Mouse (Mus musculus) urinary bladder, postnatal 4 days (tissue): ENCODE measurements at regions not wholly inside any gene's neighbourhood (a gene's known extent, or its start where the extent isn't known, plus 50 kb on each side); places are given as distances from the start of the nearest gene placed in this dataset.
A peak's percentile ranks its signal among the peaks of the same experiment; 100 is the strongest.

Experiments
- DNase-seq, 2 experiments: peaks; one replicate each; pipeline ENCODE4 v3.0.0; 2021 to 2022; ENCODE audit warnings: low spot score in 2 of 2

DNA sequence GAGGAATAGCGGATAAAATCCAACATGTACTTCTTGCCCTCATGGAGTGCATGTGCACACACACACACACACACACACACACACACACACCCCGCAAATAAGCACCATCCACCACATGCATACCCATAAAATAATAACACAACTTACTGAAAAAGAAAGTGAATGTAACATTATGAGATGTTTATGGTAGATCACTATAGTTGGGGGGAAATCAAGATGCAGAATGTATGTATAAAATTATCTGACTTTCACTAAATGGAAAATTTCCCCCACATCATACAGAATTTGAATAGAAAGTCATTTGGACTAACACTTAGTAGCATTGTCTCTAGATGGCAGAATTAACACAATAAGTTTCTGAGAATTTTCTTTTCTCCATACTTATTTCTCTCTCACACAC, 57.2 kb upstream of the Nabp1 start:
- DNase-seq, result no peak

DNA sequence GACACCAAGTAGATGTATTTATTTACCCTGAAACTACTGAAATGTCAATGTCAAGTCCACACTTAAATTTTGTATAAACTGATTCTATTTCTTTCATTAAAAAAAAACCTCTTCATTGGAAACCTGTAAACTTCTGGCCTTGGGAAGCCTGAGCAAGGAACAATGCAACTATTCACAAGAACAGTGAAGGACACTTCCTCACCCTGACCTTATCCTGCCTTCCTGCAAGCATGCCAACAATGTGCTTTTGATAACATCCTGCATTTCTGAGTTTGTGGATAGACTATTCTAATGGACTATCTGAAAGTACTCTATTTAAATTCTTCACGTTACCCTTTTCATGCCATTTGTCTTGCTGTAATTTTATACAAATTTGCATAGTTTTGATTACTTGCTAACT, 53.1 kb upstream of the Nabp1 start:
- no peak for DNase-seq

DNA sequence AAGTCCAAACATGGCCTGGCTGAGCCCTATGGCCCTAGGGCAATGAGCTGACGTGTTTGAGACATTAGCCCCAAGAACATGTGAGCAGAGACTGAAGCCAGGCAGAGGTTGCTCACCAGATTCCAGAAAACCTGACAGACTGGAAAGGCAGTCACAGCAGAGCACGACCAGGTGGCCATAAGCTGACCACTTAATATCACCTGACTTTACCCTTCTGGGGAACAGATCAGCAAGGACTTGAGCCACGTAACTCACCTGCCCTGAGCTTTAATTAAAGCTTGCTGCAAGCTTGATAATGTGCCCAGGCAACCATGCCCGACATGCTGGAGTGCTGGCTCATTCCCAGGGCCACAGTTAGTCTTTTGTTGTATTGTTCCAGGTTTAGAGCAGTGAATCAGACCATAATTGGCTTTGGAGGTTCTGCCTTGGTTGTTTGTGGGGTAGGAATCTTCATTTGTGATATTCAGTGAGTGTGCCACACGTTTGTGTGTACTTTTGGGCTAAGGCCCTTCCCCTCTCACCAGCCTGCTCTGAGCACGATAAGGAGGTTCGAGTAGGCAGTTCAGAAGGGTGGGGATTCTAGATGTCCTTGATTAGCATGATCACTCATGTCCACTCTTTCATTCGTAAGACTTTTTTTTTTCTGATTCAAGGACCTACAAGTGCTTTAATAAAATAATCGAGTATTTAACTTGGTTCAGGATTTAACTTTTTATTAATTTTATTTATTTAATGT, 52.1 kb upstream of the Nabp1 start:
- DNase-seq, result peak in 1 of 2 experiments; percentile 42

DNA sequence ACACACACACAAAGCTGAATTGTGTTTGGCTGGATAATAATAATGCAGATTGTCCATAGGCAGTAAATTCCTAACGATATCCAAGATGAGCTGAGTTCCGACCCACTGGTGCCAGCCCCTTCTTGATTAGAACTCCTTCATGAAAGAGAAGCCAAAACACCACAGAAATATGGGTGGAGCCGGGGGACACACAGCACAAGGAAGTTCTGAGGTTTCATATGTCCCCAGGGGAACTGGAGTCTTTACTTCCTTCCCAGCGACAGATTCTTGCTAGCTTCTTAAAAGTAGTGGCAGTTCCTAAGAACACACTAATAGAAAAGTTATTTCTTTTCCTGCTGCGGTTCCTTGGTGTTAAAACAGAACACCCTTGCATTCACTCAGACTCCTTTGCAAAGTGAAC, 51.4 kb upstream of the Nabp1 start:
- DNase-seq, result no peak

DNA sequence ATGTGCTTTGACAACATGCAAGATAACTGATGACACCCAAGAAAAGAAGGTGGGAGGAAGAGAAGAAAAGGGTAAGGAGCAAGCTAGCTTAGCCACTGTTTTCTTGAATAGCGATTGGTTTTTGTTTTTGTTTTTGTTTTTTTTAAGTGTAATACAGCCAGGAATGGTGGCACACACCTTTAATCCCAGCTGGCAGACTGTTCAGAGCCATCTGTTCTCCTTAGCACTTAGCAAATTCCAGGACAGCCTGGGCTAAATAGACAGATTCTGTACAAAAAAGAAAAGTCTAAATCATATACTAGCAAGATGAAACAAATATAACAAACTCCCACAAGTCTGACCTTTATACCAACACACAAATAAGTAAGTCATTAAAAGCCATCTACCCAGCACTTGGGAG, 50.4 kb upstream of the Nabp1 start:
- no peak for DNase-seq
